In genomic region chr19:56762686-56763085, GRCm38 (mm10) we compare ENCODE assay signal across 27 mouse cellular contexts. TPM values are rescaled to one million over a fixed set of nuclear protein-coding genes. Genes with fewer than 3 reads are reported as not detected.
DNase-seq lines count a peak whose midpoint lies in the region; ATAC-seq and TF ChIP-seq lines count a peak whose summit lies in the region.
"Had no signal": no experiment of that assay in that cellular context is flagged by ENCODE, and none has a peak within 500 bp of the region (broad histone marks: within the 10 kb centered on the region; RNA-seq: fewer than 3 reads in every experiment).

No protein-coding gene starts in this region.

- H3K27me3 ChIP-seq in megakaryocyte, embryonic 14.5 days (replicated peaks), result peaks cover 50% of the 10 kb centered on the region
- no peaks in the 10 kb centered on the region for H3K27me3 ChIP-seq in embryonic facial prominence, embryonic 10.5 days (replicated peaks; ENCODE audit: low read depth, poor library complexity, severe bottlenecking)
- H3K27me3 ChIP-seq in kidney, adult 2 months (replicated peaks; ENCODE audit: control insufficient read depth, insufficient read depth, low read length), result no peaks in the 10 kb centered on the region
- H3K27me3 ChIP-seq: embryonic facial prominence, embryonic 12.5 days; hindbrain, embryonic 15.5 days; kidney, embryonic 15.5 days; limb, embryonic 13.5 days; lung, embryonic 15.5 days had no signal

- ATAC-seq in megakaryocyte, adult 5-6 weeks (ENCODE audit: poor library complexity, severe bottlenecking), result no peak
- ATAC-seq: forebrain, embryonic 14.5 days; inflammation-experienced regulatory T-cells, adult 6 months; Patski had no signal

- peaks cover 16% of the 10 kb centered on the region for H3K9me3 ChIP-seq in megakaryocyte, embryonic 14.5 days
- H3K9me3 ChIP-seq in embryonic facial prominence, embryonic 10.5 days, result no peaks in the 10 kb centered on the region
- H3K9me3 ChIP-seq: embryonic facial prominence, embryonic 12.5 days; G1E; heart, embryonic 10.5 days; hindbrain, embryonic 15.5 days; kidney, embryonic 15.5 days; limb, embryonic 13.5 days; lung, embryonic 15.5 days had no signal

- peaks cover 40% of the 10 kb centered on the region for H3K4me1 ChIP-seq in megakaryocyte, embryonic 14.5 days
- H3K4me1 ChIP-seq in embryonic facial prominence, embryonic 10.5 days, result peaks cover 2% of the 10 kb centered on the region; the same call in 1 of the 2 replicates
- H3K4me1 ChIP-seq in kidney, adult 2 months (ENCODE audit: control insufficient read depth, insufficient read depth, low read length), result no peaks in the 10 kb centered on the region
- H3K4me1 ChIP-seq: embryonic facial prominence, embryonic 12.5 days; hindbrain, embryonic 15.5 days; kidney, embryonic 15.5 days; limb, embryonic 13.5 days; lung, embryonic 15.5 days had no signal

- H3K27ac ChIP-seq in embryonic facial prominence, embryonic 10.5 days (replicated peaks), result 0 out of 2 replicates have a peak overlapping the region, but pooled peaks have one; percentile 1
- no peak overlapping the region for H3K27ac ChIP-seq in kidney, adult 2 months (ENCODE audit: insufficient read depth, low read depth, low read length)
- H3K27ac ChIP-seq: embryonic facial prominence, embryonic 12.5 days; heart, embryonic 10.5 days; hindbrain, embryonic 15.5 days; kidney, embryonic 15.5 days; left cerebral cortex, adult 2 months; limb, embryonic 13.5 days; lung, embryonic 15.5 days had no signal

- WGBS in embryonic facial prominence, embryonic 10.5 days, result 94% methylated on average over 4 of the region's 4 CpGs
- 98% methylated on average over 4 of the region's 4 CpGs for WGBS in kidney, adult 2 months

- TF ChIP-seq CTCF in kidney, adult 2 months (conservative IDR thresholded peaks at IDR 0.05; ENCODE audit: insufficient read depth, insufficient read length, low read depth, low read length), result no peak

- no peak for TF ChIP-seq POLR2A in kidney, adult 2 months (IDR thresholded peaks at IDR 0.05; ENCODE audit: low read depth, low read length)

- H3K4me3 ChIP-seq in megakaryocyte, embryonic 14.5 days (replicated peaks), result peak overlapping the region; percentile 7
- no peak overlapping the region for H3K4me3 ChIP-seq in embryonic facial prominence, embryonic 10.5 days
- H3K4me3 ChIP-seq in kidney, adult 2 months (ENCODE audit: insufficient read depth, low read depth, low read length), result no peak overlapping the region
- H3K4me3 ChIP-seq: embryonic facial prominence, embryonic 12.5 days; heart, embryonic 10.5 days; hindbrain, embryonic 15.5 days; kidney, embryonic 15.5 days; left cerebral cortex, adult 2 months; limb, embryonic 13.5 days; lung, embryonic 15.5 days had no signal

- no peaks in the 10 kb centered on the region for H3K36me3 ChIP-seq in megakaryocyte, embryonic 14.5 days (replicated peaks; ENCODE audit: low read length)
- H3K36me3 ChIP-seq in embryonic facial prominence, embryonic 10.5 days (replicated peaks), result no peaks in the 10 kb centered on the region
- H3K36me3 ChIP-seq in kidney, adult 2 months (ENCODE audit: control insufficient read depth, insufficient read depth, low read length), result no peaks in the 10 kb centered on the region
- H3K36me3 ChIP-seq: embryonic facial prominence, embryonic 12.5 days; G1E; heart, embryonic 10.5 days; hindbrain, embryonic 15.5 days; kidney, embryonic 15.5 days; limb, embryonic 13.5 days; lung, embryonic 15.5 days had no signal

- peak; percentile 49 for DNase-seq in cerebellum, adult 11-12 months
- peak; percentile 54 for DNase-seq in cerebellum, adult 9-11 months
- no peak for DNase-seq in embryonic facial prominence, embryonic 10.5 days (ENCODE audit: low spot score)
- no peak for DNase-seq in kidney, adult 2 months
- DNase-seq in adrenal gland, postnatal 10 days, result no peak
- DNase-seq: adrenal gland, postnatal 25 days; gastrocnemius, postnatal 14 days; heart, adult 11 months; heart, postnatal 4 days; kidney, adult 11 months; kidney, postnatal 25 days; midbrain, embryonic 14.5 days; spleen, adult 18-20 months; thymus, postnatal 36 days had no signal

RNA-seq across cellular contexts. Expression of gene Adrb1, which starts 40.7 kb away (rescaled TPM):
- not detected in 2 replicates for polyA plus RNA-seq in megakaryocyte, embryonic 14.5 days (2012; ENCODE audit: insufficient read depth, low replicate concordance)
- total RNA-seq in megakaryocyte, adult 5-6 weeks (2015), result 0.09 and 0.11 TPM in 2 replicates
- total RNA-seq in megakaryocyte, adult 5-6 weeks (2017), result 0.07 and 0.16 TPM in 2 replicates
- polyA plus RNA-seq in embryonic facial prominence, embryonic 10.5 days (2016; fragmentation: Nextera tagmentation; extraction: Ambion mirVana), result 0.24 and 0.26 TPM in 2 replicates
- 2.7 and 3.4 TPM in 2 replicates for polyA plus RNA-seq in kidney, adult 2 months (2012; rRNA removed)
- total RNA-seq in adrenal gland, postnatal 10 days (2021), result 1 to 10 TPM; 7.2 to 7.4 TPM
- polyA plus RNA-seq: G1E, Patski had no signal

RNA-seq across cellular contexts. Expression of gene Ccdc186, which starts 59.3 kb away (rescaled TPM):
- 0.72 TPM in 1 of 2 replicates, not detected in the other for polyA plus RNA-seq in megakaryocyte, embryonic 14.5 days (2012; ENCODE audit: insufficient read depth, low replicate concordance)
- total RNA-seq in megakaryocyte, adult 5-6 weeks (2015), result 16.1 and 18.6 TPM in 2 replicates
- total RNA-seq in megakaryocyte, adult 5-6 weeks (2017), result 32.2 and 58.1 TPM in 2 replicates
- polyA plus RNA-seq in embryonic facial prominence, embryonic 10.5 days (2016; fragmentation: Nextera tagmentation; extraction: Ambion mirVana), result 16.2 and 16.4 TPM in 2 replicates
- polyA plus RNA-seq in kidney, adult 2 months (2012; rRNA removed), result 3.9 and 4.7 TPM in 2 replicates
- total RNA-seq in adrenal gland, postnatal 10 days (2021), result 10 to 100 TPM; 19.9 to 20.0 TPM

Comparison
In these comparisons a context has a peak if more than half of its experiments do, and no peak if none do; other contexts are left out.
1. DNase-seq: peak in cerebellum, adult 11-12 months (single experiment) and cerebellum, adult 9-11 months (single experiment); none in embryonic facial prominence, embryonic 10.5 days (single experiment), kidney, adult 2 months (single experiment) and adrenal gland, postnatal 10 days (single experiment).